Mouse (Mus musculus): ENCODE measurements at regions not wholly inside any gene's neighbourhood (a gene's known extent, or its start where the extent isn't known, plus 50 kb on each side); places are given as distances from the start of the nearest gene placed in this dataset.

- no peak for DNase-seq (ENCODE audit: low spot score)
- H3K27ac ChIP-seq (ENCODE audit: low read depth): no peak overlapping the region
- H3K4me3 ChIP-seq (ENCODE audit: low read depth, low read length): no peak overlapping the region
- H3K9ac ChIP-seq (ENCODE audit: low read length): no peak overlapping the region
- H3K36me3 ChIP-seq (ENCODE audit: control insufficient read depth, insufficient read depth, low read length): no peaks in the 10 kb centered on the region
- no peaks in the 10 kb centered on the region for H3K27me3 ChIP-seq (replicated peaks; ENCODE audit: control insufficient read depth, insufficient read depth, low read length)
- no peak overlapping the region for H3K4me2 ChIP-seq (ENCODE audit: low read length)
- ATAC-seq (replicated peaks; ENCODE audit: low FRiP score, low TSS enrichment, low read depth): no peak
- WGBS: 78% methylated on average over 2 of the region's 2 CpGs
- H3K4me1 ChIP-seq (replicated peaks; ENCODE audit: control insufficient read depth, insufficient read depth, low read length): no peaks in the 10 kb centered on the region
- no peaks in the 10 kb centered on the region for H3K9me3 ChIP-seq (ENCODE audit: control insufficient read depth, low read length)
Measured at GRCm38 (mm10) chr3:140840197-140840596, 372.0 kb downstream of the Pdha2 start.

- no peaks in the 10 kb centered on the region for H3K27me3 ChIP-seq (replicated peaks; ENCODE audit: control insufficient read depth, insufficient read depth, low read length)
- no peak overlapping the region for H3K9ac ChIP-seq (ENCODE audit: low read length)
- 61% methylated on average over 2 of the region's 2 CpGs for WGBS
- no peaks in the 10 kb centered on the region for H3K36me3 ChIP-seq (ENCODE audit: control insufficient read depth, insufficient read depth, low read length)
- peak overlapping the region; percentile 28; the same call in 1 of the 2 replicates for H3K4me2 ChIP-seq (ENCODE audit: low read length)
- H3K4me1 ChIP-seq (replicated peaks; ENCODE audit: control insufficient read depth, insufficient read depth, low read length): no peaks in the 10 kb centered on the region
- no peak for DNase-seq (ENCODE audit: low spot score)
- H3K27ac ChIP-seq (ENCODE audit: low read depth): no peak overlapping the region
- no peak overlapping the region for H3K4me3 ChIP-seq (ENCODE audit: low read depth, low read length)
- ATAC-seq (replicated peaks; ENCODE audit: low FRiP score, low TSS enrichment, low read depth): no peak
- H3K9me3 ChIP-seq (ENCODE audit: control insufficient read depth, low read length): no peaks in the 10 kb centered on the region
Measured at GRCm38 (mm10) chr3:140837976-140838581, 374.1 kb downstream of the Pdha2 start.

- H3K9ac ChIP-seq (ENCODE audit: low read length): no peak overlapping the region
- H3K4me1 ChIP-seq (replicated peaks; ENCODE audit: control insufficient read depth, insufficient read depth, low read length): no peaks in the 10 kb centered on the region
- no peak for ATAC-seq (replicated peaks; ENCODE audit: low FRiP score, low TSS enrichment, low read depth)
- H3K4me2 ChIP-seq (ENCODE audit: low read length): no peak overlapping the region
- no peaks in the 10 kb centered on the region for H3K36me3 ChIP-seq (ENCODE audit: control insufficient read depth, insufficient read depth, low read length)
- DNase-seq (ENCODE audit: low spot score): no peak
- H3K4me3 ChIP-seq (ENCODE audit: low read depth, low read length): no peak overlapping the region
- H3K9me3 ChIP-seq (ENCODE audit: control insufficient read depth, low read length): no peaks in the 10 kb centered on the region
- H3K27ac ChIP-seq (ENCODE audit: low read depth): no peak overlapping the region
- H3K27me3 ChIP-seq (replicated peaks; ENCODE audit: control insufficient read depth, insufficient read depth, low read length): no peaks in the 10 kb centered on the region
Measured at GRCm38 (mm10) chr3:140821266-140821665, 390.9 kb downstream of the Pdha2 start.

GRCm38 (mm10) chr3:140805586-140805985 is 406.6 kb downstream of the Pdha2 start:
- Histone ChIP-seq H3K27ac (ENCODE audit: low read depth) (no peak overlapping the region), H3K27me3 (replicated peaks; ENCODE audit: control insufficient read depth, insufficient read depth, low read length) (no peaks in the 10 kb centered on the region), H3K9ac (ENCODE audit: low read length) (no peak overlapping the region), H3K4me3 (ENCODE audit: low read depth, low read length) (no peak overlapping the region), H3K9me3 (ENCODE audit: control insufficient read depth, low read length) (peaks cover 3% of the 10 kb centered on the region; the same call in 1 of the 2 replicates), H3K36me3 (ENCODE audit: control insufficient read depth, insufficient read depth, low read length) (no peaks in the 10 kb centered on the region), H3K4me2 (ENCODE audit: low read length) (no peak overlapping the region), H3K4me1 (replicated peaks; ENCODE audit: control insufficient read depth, insufficient read depth, low read length) (no peaks in the 10 kb centered on the region)
- ATAC-seq (replicated peaks; ENCODE audit: low FRiP score, low TSS enrichment, low read depth): no peak
- DNase-seq (ENCODE audit: low spot score): no peak
- WGBS: 93% methylated on average over 2 of the region's 2 CpGs

GRCm38 (mm10) chr3:140792943-140793342 is 419.2 kb downstream of the Pdha2 start:
- Histone ChIP-seq H3K9me3 (ENCODE audit: control insufficient read depth, low read length) (no peaks in the 10 kb centered on the region), H3K27ac (ENCODE audit: low read depth) (no peak overlapping the region), H3K4me3 (ENCODE audit: low read depth, low read length) (no peak overlapping the region), H3K4me1 (replicated peaks; ENCODE audit: control insufficient read depth, insufficient read depth, low read length) (no peaks in the 10 kb centered on the region), H3K36me3 (ENCODE audit: control insufficient read depth, insufficient read depth, low read length) (no peaks in the 10 kb centered on the region), H3K27me3 (replicated peaks; ENCODE audit: control insufficient read depth, insufficient read depth, low read length) (no peaks in the 10 kb centered on the region), H3K9ac (ENCODE audit: low read length) (no peak overlapping the region), H3K4me2 (ENCODE audit: low read length) (no peak overlapping the region)
- DNase-seq (ENCODE audit: low spot score) (no peak), ATAC-seq (replicated peaks; ENCODE audit: low FRiP score, low TSS enrichment, low read depth) (no peak)
- 79% methylated on average over 2 of the region's 2 CpGs for WGBS

GRCm38 (mm10) chr3:140785700-140786099 is 426.5 kb downstream of the Pdha2 start:
- no peak for ATAC-seq (replicated peaks; ENCODE audit: low FRiP score, low TSS enrichment, low read depth)
- WGBS: 56% methylated on average over 3 of the region's 3 CpGs

GRCm38 (mm10) chr3:140760051-140760450 is 452.1 kb downstream of the Pdha2 start:
- DNase-seq (ENCODE audit: low spot score): no peak
- H3K27ac ChIP-seq (ENCODE audit: low read depth): no peak overlapping the region
- no peaks in the 10 kb centered on the region for H3K36me3 ChIP-seq (ENCODE audit: control insufficient read depth, insufficient read depth, low read length)
- ATAC-seq (replicated peaks; ENCODE audit: low FRiP score, low TSS enrichment, low read depth): no peak
- no peak overlapping the region for H3K4me2 ChIP-seq (ENCODE audit: low read length)
- no peaks in the 10 kb centered on the region for H3K4me1 ChIP-seq (replicated peaks; ENCODE audit: control insufficient read depth, insufficient read depth, low read length)
- WGBS: 72% methylated on average over 4 of the region's 4 CpGs
- no peak overlapping the region for H3K9ac ChIP-seq (ENCODE audit: low read length)
- no peaks in the 10 kb centered on the region for H3K9me3 ChIP-seq (ENCODE audit: control insufficient read depth, low read length)
- H3K27me3 ChIP-seq (replicated peaks; ENCODE audit: control insufficient read depth, insufficient read depth, low read length): no peaks in the 10 kb centered on the region
- H3K4me3 ChIP-seq (ENCODE audit: low read depth, low read length): no peak overlapping the region

More at GRCm38 (mm10) chr3:140785700-140786099, 426.5 kb downstream of the Pdha2 start:
- Histone ChIP-seq H3K36me3 (ENCODE audit: control insufficient read depth, insufficient read depth, low read length) (no peaks in the 10 kb centered on the region), H3K4me3 (ENCODE audit: low read depth, low read length) (no peak overlapping the region), H3K4me2 (ENCODE audit: low read length) (no peak overlapping the region), H3K27ac (ENCODE audit: low read depth) (no peak overlapping the region), H3K4me1 (replicated peaks; ENCODE audit: control insufficient read depth, insufficient read depth, low read length) (no peaks in the 10 kb centered on the region), H3K9ac (ENCODE audit: low read length) (no peak overlapping the region), H3K9me3 (ENCODE audit: control insufficient read depth, low read length) (no peaks in the 10 kb centered on the region), H3K27me3 (replicated peaks; ENCODE audit: control insufficient read depth, insufficient read depth, low read length) (no peaks in the 10 kb centered on the region)
- DNase-seq (ENCODE audit: low spot score): no peak

GRCm38 (mm10) chr3:140744501-140744900 is 467.7 kb downstream of the Pdha2 start:
- ATAC-seq (replicated peaks; ENCODE audit: low FRiP score, low TSS enrichment, low read depth) (no peak), DNase-seq (ENCODE audit: low spot score) (no peak)
- H3K4me3 ChIP-seq (ENCODE audit: low read depth, low read length): no peak overlapping the region
- no peaks in the 10 kb centered on the region for H3K4me1 ChIP-seq (replicated peaks; ENCODE audit: control insufficient read depth, insufficient read depth, low read length)
- H3K27ac ChIP-seq (ENCODE audit: low read depth): no peak overlapping the region
- no peaks in the 10 kb centered on the region for H3K27me3 ChIP-seq (replicated peaks; ENCODE audit: control insufficient read depth, insufficient read depth, low read length)
- H3K36me3 ChIP-seq (ENCODE audit: control insufficient read depth, insufficient read depth, low read length): no peaks in the 10 kb centered on the region
- WGBS: 81% methylated on average over 2 of the region's 2 CpGs
- H3K9me3 ChIP-seq (ENCODE audit: control insufficient read depth, low read length): no peaks in the 10 kb centered on the region
- H3K9ac ChIP-seq (ENCODE audit: low read length): no peak overlapping the region
- H3K4me2 ChIP-seq (ENCODE audit: low read length): no peak overlapping the region

- H3K4me2 ChIP-seq (ENCODE audit: low read length): no peak overlapping the region
- DNase-seq (ENCODE audit: low spot score) (no peak), ATAC-seq (replicated peaks; ENCODE audit: low FRiP score, low TSS enrichment, low read depth) (no peak)
- no peaks in the 10 kb centered on the region for H3K9me3 ChIP-seq (ENCODE audit: control insufficient read depth, low read length)
- no peaks in the 10 kb centered on the region for H3K36me3 ChIP-seq (ENCODE audit: control insufficient read depth, insufficient read depth, low read length)
- H3K4me3 ChIP-seq (ENCODE audit: low read depth, low read length): no peak overlapping the region
- no peak overlapping the region for H3K27ac ChIP-seq (ENCODE audit: low read depth)
- H3K27me3 ChIP-seq (replicated peaks; ENCODE audit: control insufficient read depth, insufficient read depth, low read length): no peaks in the 10 kb centered on the region
- no peak overlapping the region for H3K9ac ChIP-seq (ENCODE audit: low read length)
- H3K4me1 ChIP-seq (replicated peaks; ENCODE audit: control insufficient read depth, insufficient read depth, low read length): no peaks in the 10 kb centered on the region
- 85% methylated on average over 1 of the region's 1 CpGs for WGBS
Measured at GRCm38 (mm10) chr3:140740430-140740829, 471.7 kb downstream of the Pdha2 start.
